Mouse (Mus musculus): ENCODE data around the gene B230219D22Rik.

Gene B230219D22Rik

GRCm38 (mm10) chr13:55692535-55693242 lies at the start of gene B230219D22Rik:
Gene B230219D22Rik, plus strand, starts transcription at chr13:55693124.
- WGBS, result 1% methylated on average over 51 of the region's 51 CpGs

DNA sequence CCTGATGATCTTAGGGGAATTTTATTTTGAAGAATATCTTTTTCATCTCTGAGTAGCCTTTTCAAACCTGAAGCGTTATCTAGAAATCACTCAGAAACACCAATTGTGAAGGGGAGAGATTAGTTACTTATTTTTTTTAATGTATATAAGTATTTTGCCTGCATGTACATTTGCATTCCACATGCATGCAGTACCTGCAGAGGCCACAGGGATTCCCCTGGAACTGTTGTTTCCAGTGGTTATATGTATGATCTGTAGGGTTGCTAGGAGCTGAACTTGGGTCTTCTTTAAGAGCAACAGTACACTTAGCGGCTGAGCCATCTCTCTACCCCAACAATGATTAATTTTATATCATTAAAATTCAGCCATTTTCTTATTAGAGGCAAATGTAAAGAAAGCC lies 48.4 kb upstream of the B230219D22Rik start:
- WGBS, result 96% methylated on average over 2 of the region's 2 CpGs

- WGBS, result 87% methylated on average over 12 of the region's 12 CpGs
Observed at GRCm38 (mm10) chr13:55650098-55650497, 42.8 kb upstream of the B230219D22Rik start.

GRCm38 (mm10) chr13:55650980-55651379 lies 41.9 kb upstream of the B230219D22Rik start:
- WGBS, result 93% methylated on average over 6 of the region's 6 CpGs

- 82% methylated on average over 6 of the region's 6 CpGs for WGBS
Observed at GRCm38 (mm10) chr13:55668550-55668949, 24.4 kb upstream of the B230219D22Rik start.

- WGBS, result 81% methylated on average over 6 of the region's 6 CpGs
Observed at GRCm38 (mm10) chr13:55672711-55673110, 20.2 kb upstream of the B230219D22Rik start.

DNA sequence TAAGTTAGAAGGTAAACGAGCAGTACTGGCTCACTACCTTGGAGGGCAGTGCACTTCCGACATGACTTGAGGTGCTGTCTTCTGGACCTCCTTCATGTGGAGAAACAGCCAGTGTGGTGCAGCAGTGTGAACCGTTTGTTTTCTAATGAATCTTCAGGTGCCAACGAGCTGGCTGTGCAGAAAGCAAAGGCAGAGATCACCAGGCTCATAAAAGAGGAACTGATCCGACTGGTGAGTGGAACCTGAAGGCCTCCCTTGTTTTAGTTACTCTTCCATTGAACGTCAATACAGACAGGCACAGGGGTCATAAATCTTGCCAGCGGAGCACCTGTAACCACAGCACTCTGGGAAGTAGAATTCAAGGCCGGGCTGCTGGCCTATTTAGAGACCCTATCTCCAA lies 15.6 kb upstream of the B230219D22Rik start:
- WGBS, result 85% methylated on average over 8 of the region's 8 CpGs

DNA sequence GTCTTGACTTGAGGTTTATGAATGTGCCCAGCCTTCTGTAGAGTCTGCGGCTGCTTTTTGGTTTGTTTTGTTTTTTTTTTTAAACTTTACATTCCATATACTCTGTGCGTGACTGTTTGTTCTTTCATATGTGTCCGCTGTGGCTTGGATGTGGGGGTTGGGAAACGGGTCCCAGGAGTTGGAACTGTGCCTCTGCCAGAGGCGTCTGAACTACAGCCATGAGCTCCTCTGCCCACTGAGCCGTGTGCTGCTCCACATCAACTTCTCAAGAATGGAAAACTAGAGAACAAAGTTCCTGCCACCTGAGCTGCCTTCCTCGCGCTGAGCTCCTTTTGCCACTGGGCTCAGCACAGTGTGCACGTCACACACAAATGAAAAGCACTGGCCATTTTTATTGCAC lies 10.7 kb upstream of the B230219D22Rik start:
- 70% methylated on average over 9 of the region's 9 CpGs for WGBS

- 90% methylated on average over 3 of the region's 3 CpGs for WGBS
Observed at GRCm38 (mm10) chr13:55683581-55683980, 9.3 kb upstream of the B230219D22Rik start.

GRCm38 (mm10) chr13:55686107-55686633 lies 6.8 kb upstream of the B230219D22Rik start:
- 68% methylated on average over 9 of the region's 9 CpGs for WGBS

DNA sequence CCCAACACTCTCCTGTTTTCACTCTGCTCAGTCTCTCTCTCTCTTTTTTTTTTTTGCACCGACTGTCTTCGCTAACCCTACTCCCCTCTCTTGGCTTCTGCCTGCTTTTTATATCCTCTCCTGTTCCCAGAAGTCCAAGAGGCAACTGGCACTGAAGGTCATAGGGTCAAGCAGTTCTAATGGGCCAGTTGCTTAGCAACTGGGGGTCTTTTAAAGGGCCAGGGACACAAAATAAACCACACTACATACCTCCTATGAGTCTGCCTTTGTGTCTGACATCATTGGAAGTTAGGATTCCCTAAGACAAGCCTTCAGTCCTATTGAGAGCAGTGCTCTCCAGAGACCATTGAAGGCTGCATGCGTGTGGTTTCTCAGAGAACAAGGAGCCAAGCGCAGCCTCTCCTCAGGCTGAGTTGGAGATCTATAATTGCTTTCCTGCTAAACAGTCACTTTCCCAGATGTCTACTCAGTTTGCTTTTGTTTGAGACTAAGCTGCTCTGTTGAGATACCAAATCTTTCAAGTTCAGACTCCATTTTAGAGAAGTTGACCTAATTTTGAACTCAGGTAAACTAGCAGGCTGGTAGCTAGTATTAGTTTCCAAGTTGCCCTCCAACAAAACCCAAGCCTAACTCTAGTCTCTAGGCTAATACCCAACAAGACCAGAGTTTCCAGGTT lies 4.9 kb upstream of the B230219D22Rik start:
- WGBS, result 48% methylated on average over 4 of the region's 4 CpGs

DNA sequence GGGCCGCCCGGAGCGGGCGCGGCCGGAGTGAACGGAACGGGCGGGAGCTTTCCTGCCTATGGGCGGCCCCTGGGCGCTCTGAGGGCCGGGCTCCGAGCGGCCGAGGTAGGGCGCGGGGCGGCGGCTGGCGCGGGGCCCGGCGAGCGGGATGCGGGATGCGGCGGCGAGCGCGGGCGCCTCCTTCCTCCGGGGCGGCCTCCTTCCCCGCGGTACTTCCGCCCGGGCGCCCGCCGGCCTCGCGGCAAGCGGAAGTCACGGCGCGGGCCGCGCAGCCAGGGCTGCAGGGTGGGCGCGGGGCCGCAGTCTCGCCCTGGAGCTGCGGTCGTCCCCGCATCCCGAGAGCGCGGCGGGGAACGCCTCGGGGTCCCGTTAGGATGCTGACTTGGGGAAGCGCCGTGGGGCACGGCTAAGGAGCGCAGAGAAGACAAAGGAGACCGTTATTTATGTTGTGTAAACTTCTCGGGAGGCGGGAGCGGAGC lies 358 bp downstream of the B230219D22Rik start:
- under 1% methylated on average over 66 of the region's 70 CpGs for WGBS

GRCm38 (mm10) chr13:55694110-55694509 lies 1.2 kb downstream of the B230219D22Rik start:
- 4% methylated on average over 8 of the region's 8 CpGs for WGBS

GRCm38 (mm10) chr13:55695989-55696388 lies 3.1 kb downstream of the B230219D22Rik start:
- 87% methylated on average over 1 of the region's 3 CpGs for WGBS

- WGBS, result 77% methylated on average over 4 of the region's 4 CpGs
Observed at GRCm38 (mm10) chr13:55704301-55704700, 11.4 kb downstream of the B230219D22Rik start.

DNA sequence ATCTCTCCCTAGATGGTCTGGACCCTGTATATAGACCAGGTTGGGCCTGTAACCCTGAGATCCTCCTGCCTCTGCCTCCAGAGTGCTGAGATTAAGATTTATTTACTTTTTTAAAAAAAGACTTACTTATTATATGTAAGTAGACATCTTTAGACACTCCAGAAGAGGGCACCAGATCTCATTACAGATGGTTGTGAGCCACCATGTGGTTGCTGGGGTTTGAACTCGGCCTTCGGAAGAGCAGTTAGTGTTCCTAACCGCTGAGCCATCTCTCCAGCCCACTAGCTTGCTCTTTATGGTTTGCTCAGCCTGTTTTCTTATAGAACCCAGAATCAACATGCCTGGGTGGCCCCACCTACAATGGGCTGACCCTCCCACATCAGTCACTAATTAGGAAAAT lies 19.9 kb downstream of the B230219D22Rik start:
- 86% methylated on average over 3 of the region's 3 CpGs for WGBS

- WGBS, result under 1% methylated on average over 63 of the region's 63 CpGs
Observed at GRCm38 (mm10) chr13:55714501-55715166, 21.7 kb downstream of the B230219D22Rik start, which contains the start of gene Txndc15. Gene Txndc15, plus strand, starts transcription at chr13:55714650.

- WGBS, result under 1% methylated on average over 5 of the region's 5 CpGs
Observed at GRCm38 (mm10) chr13:55715167-55715512, 22.2 kb downstream of the B230219D22Rik start.

DNA sequence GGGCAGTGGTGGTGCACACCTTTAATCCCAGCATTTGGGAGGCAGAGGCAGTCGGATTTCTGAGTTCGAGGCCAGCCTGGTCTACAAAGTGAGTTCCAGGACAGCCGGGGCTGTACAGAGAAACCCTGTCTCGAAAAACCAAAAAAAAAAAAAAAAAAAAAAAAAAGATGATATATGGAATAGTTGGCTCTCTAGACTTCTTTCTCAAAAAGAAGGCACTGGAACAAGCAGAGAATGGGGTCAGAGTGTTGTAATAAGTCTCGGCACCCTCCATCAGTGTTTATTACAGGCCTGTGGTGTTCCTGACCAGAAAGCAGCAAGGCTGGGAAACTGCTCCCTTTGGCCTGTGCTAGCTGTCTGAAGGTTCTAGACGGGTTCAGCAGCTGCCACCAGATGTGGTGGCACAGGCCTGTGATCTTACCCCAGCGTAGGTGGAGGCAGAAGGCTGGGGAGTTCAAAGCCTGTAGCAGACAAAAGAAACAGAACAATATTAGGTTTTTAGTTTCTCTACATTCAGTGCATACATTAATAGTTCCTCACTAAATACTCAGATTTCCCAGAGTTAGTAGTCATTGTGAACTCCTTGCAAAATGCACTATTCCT lies 23.1 kb downstream of the B230219D22Rik start:
- WGBS, result 83% methylated on average over 7 of the region's 7 CpGs

DNA sequence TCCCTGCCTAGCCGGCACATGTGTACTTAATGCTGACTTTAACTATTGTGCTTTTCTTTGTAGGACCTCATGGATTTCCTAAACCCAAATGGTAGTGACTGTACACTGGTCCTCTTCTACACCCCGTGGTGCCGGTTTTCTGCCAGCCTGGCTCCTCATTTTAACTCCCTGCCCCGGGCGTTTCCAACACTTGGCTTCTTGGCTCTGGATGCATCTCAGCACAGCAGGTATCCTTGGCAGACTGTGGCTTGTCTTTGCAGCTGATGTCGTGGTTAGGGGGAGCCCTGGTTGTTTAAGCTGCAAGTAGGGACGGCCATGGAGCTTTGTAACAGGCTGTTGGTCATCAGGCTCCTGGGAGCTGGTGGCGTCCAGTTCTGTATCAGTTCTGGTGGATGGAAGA lies 28.6 kb downstream of the B230219D22Rik start:
- WGBS, result 53% methylated on average over 8 of the region's 8 CpGs

DNA sequence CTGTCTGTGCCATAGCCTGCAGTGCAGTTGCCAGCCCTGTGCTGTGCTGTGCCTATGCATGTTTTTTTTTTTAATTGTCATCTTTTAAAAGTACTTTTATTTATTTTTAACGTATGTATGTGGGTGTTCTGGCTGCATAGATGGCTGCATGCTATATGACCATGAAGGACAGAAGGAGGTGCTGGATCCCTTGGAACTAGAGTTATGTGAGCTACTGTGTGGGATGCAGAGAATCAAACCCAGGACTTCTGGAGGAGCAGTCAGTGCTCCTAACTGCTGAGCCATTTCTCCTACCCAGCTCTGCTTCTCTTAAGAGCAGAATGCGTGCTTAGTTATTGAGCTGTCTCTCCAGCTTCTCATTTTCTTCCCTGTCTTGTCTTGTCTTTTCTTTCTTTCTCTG lies 29.1 kb downstream of the B230219D22Rik start:
- 55% methylated on average over 2 of the region's 2 CpGs for WGBS

DNA sequence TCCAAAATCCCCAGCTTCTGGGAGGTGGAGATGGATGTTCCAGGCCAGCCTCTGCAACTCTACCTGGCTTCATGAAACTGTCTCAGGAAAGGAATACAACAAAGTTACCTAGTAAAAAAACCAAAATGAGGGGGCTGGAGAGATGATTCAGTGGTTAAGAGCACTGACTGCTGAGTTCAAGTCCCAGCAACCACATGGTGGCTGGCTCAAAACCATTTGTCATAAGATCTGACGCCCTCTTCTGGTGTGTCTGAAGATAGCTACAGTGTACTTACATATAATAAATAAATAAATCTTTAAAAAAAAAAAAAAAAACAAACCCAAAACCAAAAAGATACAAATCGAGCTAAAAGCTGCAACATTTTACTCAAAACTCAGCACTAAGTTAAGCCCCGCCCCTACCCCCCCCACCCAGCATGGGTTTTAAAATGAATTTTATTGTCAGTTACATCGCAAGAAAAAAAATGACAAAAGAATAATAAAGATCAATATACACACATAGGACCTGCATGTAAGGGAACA lies 33.7 kb downstream of the B230219D22Rik start:
- WGBS, result 2% methylated on average over 4 of the region's 4 CpGs

Measured in cerebral cortex, adult 2 months (tissue).